Mouse (Mus musculus) forebrain, embryonic 15.5 days (tissue): ENCODE results near the gene Rcor2. TPM values are rescaled to one million over a fixed set of nuclear protein-coding genes. Genes with fewer than 3 reads are reported as not detected.
A peak's percentile ranks its signal among the peaks of the same experiment; 100 is the strongest.

Source experiments
- ATAC-seq: fragments of 200-750 bp; cut with Nextera tagmentation; replicated peaks from 2 replicates; pipeline ENCODE4 v1.8.0; 2017; ENCODE audit warnings: mild to moderate bottlenecking, moderate TSS enrichment, moderate library complexity
- H3K27ac ChIP-seq: fragments of 300-500 bp; sonication (generic); replicated peaks from 2 replicates; pipeline ENCODE4 v1.5.1; 2015; ENCODE audit warnings: mild to moderate bottlenecking, inconsistent platforms
- H3K27me3 ChIP-seq: fragments of 300-500 bp; sonication (generic); 2 replicates; pipeline ENCODE4 v1.6.1; 2015; ENCODE audit warnings: inconsistent platforms
- H3K36me3 ChIP-seq: fragments of 300-500 bp; sonication (generic); 2 replicates; pipeline ENCODE4 v1.6.1; 2015; ENCODE audit warnings: mild to moderate bottlenecking, inconsistent platforms
- H3K4me1 ChIP-seq: fragments of 300-500 bp; sonication (generic); 2 replicates; pipeline ENCODE4 v1.6.1; 2015; ENCODE audit warnings: inconsistent platforms
- H3K4me2 ChIP-seq: fragments of 300-500 bp; sonication (generic); replicated peaks from 2 replicates; pipeline ENCODE4 v1.6.1; 2015; ENCODE audit warnings: mild to moderate bottlenecking, inconsistent platforms
- H3K4me3 ChIP-seq: fragments of 300-500 bp; sonication (generic); 2 replicates; pipeline ENCODE4 v1.5.1; 2015; ENCODE audit warnings: mild to moderate bottlenecking, inconsistent platforms
- H3K9ac ChIP-seq: fragments of 300-500 bp; sonication (generic); replicated peaks from 2 replicates; pipeline ENCODE4 v1.6.1; 2015; ENCODE audit warnings: mild to moderate bottlenecking, inconsistent platforms
- H3K9me3 ChIP-seq: fragments of 300-500 bp; sonication (generic); 2 replicates; pipeline ENCODE4 v1.6.1; 2016; ENCODE audit warnings: inconsistent platforms
- WGBS: fragments of 180-500 bp; shearing (Covaris S2); methylation state at CpG from one replicate; pipeline ENCODE4 v1.1.7; 2015; ENCODE audit warnings: mixed read lengths; 5-methylcytosine and 5-hydroxymethylcytosine counted together
- polyA plus RNA-seq: library from polyadenylated mRNA; unstranded; fragments of >200 nt; fragmentation: Nextera tagmentation; extraction: Ambion mirVana; gene quantifications from 2 replicates; pipeline ENCODE4 v1.2.1, GENCODE M21; 2015

Gene Rcor2
- polyA plus RNA-seq, 1 experiment from 2014 or later, result 60.7 TPM

DNA sequence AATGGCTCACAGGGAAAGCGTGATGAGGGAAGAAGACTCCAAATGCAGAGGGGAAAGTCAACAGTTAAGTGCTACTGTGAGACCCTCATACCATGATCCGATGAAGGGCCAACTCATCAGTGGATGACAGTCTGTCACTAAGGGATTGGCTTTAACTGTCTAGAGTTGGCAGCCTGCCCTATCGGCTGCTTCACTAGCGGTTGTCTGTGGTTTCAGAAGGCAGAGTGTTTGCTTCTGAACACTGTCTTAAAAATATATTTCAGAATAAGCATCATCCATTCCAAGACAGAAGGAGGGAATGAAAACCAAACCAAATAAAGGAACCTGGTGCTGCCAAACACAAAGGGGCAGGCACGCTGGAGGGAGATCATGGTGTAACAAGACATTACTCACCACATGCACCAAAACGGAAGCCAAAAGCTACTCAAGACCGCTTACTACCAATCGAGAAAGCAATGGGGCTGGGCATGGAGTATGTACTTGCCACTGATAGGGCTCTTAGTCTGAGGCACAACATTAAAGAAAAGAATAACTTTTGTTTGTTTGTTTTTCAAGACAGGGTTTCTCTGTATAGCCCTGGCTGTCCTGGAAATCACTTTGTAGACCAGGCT is 48.0 kb downstream of the Rcor2 start:
- H3K9me3 ChIP-seq, result no peaks in the 10 kb centered on the region
- H3K9ac ChIP-seq, result no peak overlapping the region
- no peak overlapping the region for H3K4me3 ChIP-seq
- H3K4me1 ChIP-seq, result peaks cover 43% of the 10 kb centered on the region
- WGBS, result 61% methylated on average over 8 of the region's 8 CpGs
- ATAC-seq, result 0 out of 2 replicates have a peak, but pooled peaks have one; percentile 19
- no peak overlapping the region for H3K4me2 ChIP-seq
- H3K36me3 ChIP-seq, result no peaks in the 10 kb centered on the region
- H3K27ac ChIP-seq, result peak overlapping the region; percentile 57; the same call in 1 of the 2 replicates
- no peaks in the 10 kb centered on the region for H3K27me3 ChIP-seq

DNA sequence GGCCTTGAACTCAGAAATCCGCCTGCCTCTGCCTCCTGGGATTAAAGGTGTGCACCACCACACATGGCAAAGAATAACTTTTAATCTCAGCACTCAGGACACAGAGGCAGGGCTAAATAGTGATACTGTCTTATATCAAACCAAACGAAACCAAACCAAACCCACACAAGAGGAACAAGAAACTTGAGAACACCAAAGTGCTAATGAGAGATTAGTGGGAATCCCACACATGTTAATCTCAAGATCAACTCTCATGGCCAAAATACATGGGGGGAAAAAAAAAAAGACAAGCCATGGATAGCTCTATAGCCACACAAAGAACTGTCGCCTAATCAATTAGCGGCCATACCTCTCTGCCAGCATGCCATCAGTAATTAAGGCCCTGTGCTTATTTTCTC is 48.5 kb downstream of the Rcor2 start:
- 43% methylated on average over 4 of the region's 4 CpGs for WGBS
- ATAC-seq, result no peak

DNA sequence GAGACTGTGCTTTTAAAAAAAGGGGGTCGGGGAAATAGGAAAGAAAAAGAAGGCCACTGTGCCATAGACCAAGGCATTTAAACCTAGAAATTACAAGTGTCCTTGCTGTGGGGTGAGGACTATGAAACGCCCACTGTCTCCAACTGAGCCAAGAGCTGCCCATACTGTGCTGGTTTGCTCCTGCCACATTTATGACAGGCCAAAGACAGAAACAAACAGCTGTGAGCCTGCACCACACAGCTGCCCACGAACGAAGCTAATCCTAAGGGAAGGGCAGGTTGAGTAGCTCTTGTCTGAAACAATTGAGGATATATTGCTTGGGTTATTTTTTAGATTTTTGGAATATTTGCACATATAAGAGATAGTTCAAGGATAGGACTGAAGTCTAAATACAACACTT is 49.7 kb downstream of the Rcor2 start:
- no peaks in the 10 kb centered on the region for H3K9me3 ChIP-seq
- H3K4me2 ChIP-seq, result no peak overlapping the region
- no peak overlapping the region for H3K4me3 ChIP-seq
- no peak for ATAC-seq
- no peaks in the 10 kb centered on the region for H3K27me3 ChIP-seq
- 85% methylated on average over 4 of the region's 4 CpGs for WGBS
- H3K27ac ChIP-seq, result no peak overlapping the region
- H3K9ac ChIP-seq, result no peak overlapping the region
- H3K36me3 ChIP-seq, result no peaks in the 10 kb centered on the region
- H3K4me1 ChIP-seq, result peaks cover 27% of the 10 kb centered on the region

More for the DNA sequence above, 48.5 kb downstream of the Rcor2 start:
- H3K9me3 ChIP-seq, result no peaks in the 10 kb centered on the region
- peak overlapping the region; percentile 57 for H3K27ac ChIP-seq
- no peak overlapping the region for H3K4me3 ChIP-seq
- peaks cover 38% of the 10 kb centered on the region for H3K4me1 ChIP-seq
- no peak overlapping the region for H3K4me2 ChIP-seq
- no peaks in the 10 kb centered on the region for H3K36me3 ChIP-seq
- no peak overlapping the region for H3K9ac ChIP-seq
- no peaks in the 10 kb centered on the region for H3K27me3 ChIP-seq

DNA sequence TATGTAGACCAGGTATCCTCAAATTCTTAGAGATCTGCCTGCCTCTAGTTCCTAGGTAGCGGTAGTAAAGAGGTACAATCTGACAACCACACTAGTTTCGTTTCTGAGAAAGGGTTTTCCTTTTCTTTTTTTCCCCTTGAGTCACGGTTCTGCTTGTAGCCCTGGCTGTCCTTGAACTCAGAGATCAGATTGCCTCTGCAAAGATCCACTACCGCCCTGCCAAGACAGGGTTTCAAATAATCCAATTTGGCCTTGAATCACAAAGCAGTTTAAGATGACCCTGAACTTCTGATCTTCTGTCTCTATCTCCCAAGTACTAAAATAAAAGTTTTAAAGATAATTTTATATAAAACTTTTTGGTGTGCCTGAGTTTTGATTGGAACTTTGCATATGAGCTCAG is 50.6 kb downstream of the Rcor2 start:
- Histone ChIP-seq H3K27ac (no peak overlapping the region), H3K27me3 (no peaks in the 10 kb centered on the region), H3K4me2 (no peak overlapping the region), H3K4me1 (peaks cover 23% of the 10 kb centered on the region), H3K9me3 (no peaks in the 10 kb centered on the region), H3K9ac (no peak overlapping the region), H3K36me3 (no peaks in the 10 kb centered on the region), H3K4me3 (no peak overlapping the region)
- no peak for ATAC-seq
- 90% methylated on average over 4 of the region's 4 CpGs for WGBS

DNA sequence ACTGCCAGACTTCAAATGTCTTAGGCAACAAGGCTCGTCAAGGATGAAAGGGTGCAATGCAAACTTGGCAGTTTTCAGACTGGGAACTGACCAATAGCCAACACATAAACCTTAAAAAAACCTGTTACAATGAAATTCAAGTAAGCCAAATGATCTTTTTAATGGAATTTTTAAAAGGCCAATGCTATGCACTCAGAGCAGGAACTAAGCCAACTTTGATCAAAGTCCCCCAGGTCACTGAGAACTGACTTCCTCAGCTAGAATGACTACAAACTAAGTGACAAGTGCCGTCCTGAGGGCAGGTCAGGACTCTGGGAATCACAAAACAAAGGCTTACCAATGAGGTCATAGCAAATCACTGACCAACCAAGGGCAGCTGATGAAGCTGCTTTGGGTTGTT is 53.1 kb downstream of the Rcor2 start:
- no peak for ATAC-seq
- WGBS, result 47% methylated on average over 2 of the region's 2 CpGs
- no peak overlapping the region for H3K4me3 ChIP-seq
- H3K9ac ChIP-seq, result no peak overlapping the region
- H3K4me2 ChIP-seq, result no peak overlapping the region
- no peaks in the 10 kb centered on the region for H3K9me3 ChIP-seq
- H3K36me3 ChIP-seq, result no peaks in the 10 kb centered on the region
- no peaks in the 10 kb centered on the region for H3K27me3 ChIP-seq
- H3K4me1 ChIP-seq, result peaks cover 16% of the 10 kb centered on the region
- no peak overlapping the region for H3K27ac ChIP-seq

DNA sequence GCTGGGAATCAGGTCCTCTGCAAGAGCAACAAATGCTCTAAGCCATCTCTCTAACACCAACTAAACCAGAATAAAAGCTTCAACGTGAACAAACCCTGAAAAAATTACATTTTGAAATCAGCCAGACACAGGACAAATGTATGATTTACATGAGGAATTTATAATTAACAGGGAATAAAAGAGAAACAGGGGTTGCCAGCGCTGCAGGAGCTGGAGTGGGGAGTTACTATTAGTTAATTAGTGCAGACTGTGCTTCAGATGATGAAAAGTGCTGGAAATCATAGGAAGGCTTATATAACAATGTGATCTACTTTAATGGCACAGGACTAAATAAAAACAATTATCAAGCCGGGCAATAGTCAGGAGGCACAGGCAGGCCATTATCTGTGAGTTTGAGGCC is 54.3 kb downstream of the Rcor2 start:
- Histone ChIP-seq H3K36me3 (no peaks in the 10 kb centered on the region), H3K4me2 (no peak overlapping the region), H3K27ac (no peak overlapping the region), H3K4me1 (peaks cover 3% of the 10 kb centered on the region; the same call in 1 of the 2 replicates), H3K4me3 (no peak overlapping the region), H3K27me3 (no peaks in the 10 kb centered on the region), H3K9me3 (no peaks in the 10 kb centered on the region), H3K9ac (no peak overlapping the region)
- no peak for ATAC-seq
- 42% methylated on average over 3 of the region's 3 CpGs for WGBS

Other genes starting within 250 kb of the Rcor2 start
- 3.6 and 3.7 TPM in 2 replicates for gene Fermt3, start 247.9 kb upstream of the Rcor2 start, polyA plus RNA-seq
- gene Stip1, start 227.4 kb upstream of the Rcor2 start, polyA plus RNA-seq, result 243 and 245 TPM in 2 replicates
- gene Macrod1, start 210.5 kb upstream of the Rcor2 start, polyA plus RNA-seq, result 5.8 and 6.0 TPM in 2 replicates
- gene Flrt1, start 161.6 kb upstream of the Rcor2 start, polyA plus RNA-seq, result 14.9 and 18.9 TPM in 2 replicates
- gene Otub1, start 61.0 kb upstream of the Rcor2 start, polyA plus RNA-seq, result 232 and 233 TPM in 2 replicates
- 656 and 676 TPM in 2 replicates for gene Cox8a, start 49.7 kb upstream of the Rcor2 start, polyA plus RNA-seq
- gene Naa40, start 26.1 kb upstream of the Rcor2 start, polyA plus RNA-seq, result 69.2 and 69.5 TPM in 2 replicates
- 52.8 and 57.7 TPM in 2 replicates for gene Mark2, start 74.5 kb downstream of the Rcor2 start, polyA plus RNA-seq
- 38.7 and 43.9 TPM in 2 replicates for gene Spindoc, start 115.7 kb downstream of the Rcor2 start, polyA plus RNA-seq
- gene 2700081O15Rik, start 150.3 kb downstream of the Rcor2 start, polyA plus RNA-seq, result 27.8 and 29.3 TPM in 2 replicates
- 517 and 533 TPM in 2 replicates for gene Rtn3, start 216.0 kb downstream of the Rcor2 start, polyA plus RNA-seq
- gene Atl3, start 226.7 kb downstream of the Rcor2 start, polyA plus RNA-seq, result 6.4 and 8.1 TPM in 2 replicates